Mouse (Mus musculus) megakaryocyte, embryonic 14.5 days (primary cell): ENCODE measurements around the gene Rasgrp4.

Source experiments
- FLI1 ChIP-seq: IDR thresholded peaks from 2 replicates; pipeline ENCODE4 v1.6.1; 2012; ENCODE audit warnings: low read length, inconsistent platforms, mixed read lengths
- GATA1 ChIP-seq: IDR thresholded peaks from 3 replicates; pipeline ENCODE4 v1.6.1; 2012; ENCODE audit warnings: mixed read lengths, low read length, inconsistent platforms, borderline replicate concordance

- TF ChIP-seq GATA1 (no peak), FLI1 (no peak)
These were observed 44.7 kb downstream of the Rasgrp4 start for GRCm38 (mm10) chr7:29179323-29179722.
